Mouse (Mus musculus): ENCODE data around the gene Cnp.
A peak's percentile ranks its signal among the peaks of the same experiment; 100 is the strongest.
"Not testable (repeated sequence)": the region's sequence is repeated elsewhere in the genome, so short reads cannot be mapped to it uniquely, and the experiment has no call there.

Cnp gene

GRCm38 (mm10) chr11:100592346-100593046, 17.8 kb downstream of the Cnp start:
- no peak for DNase-seq

DNA sequence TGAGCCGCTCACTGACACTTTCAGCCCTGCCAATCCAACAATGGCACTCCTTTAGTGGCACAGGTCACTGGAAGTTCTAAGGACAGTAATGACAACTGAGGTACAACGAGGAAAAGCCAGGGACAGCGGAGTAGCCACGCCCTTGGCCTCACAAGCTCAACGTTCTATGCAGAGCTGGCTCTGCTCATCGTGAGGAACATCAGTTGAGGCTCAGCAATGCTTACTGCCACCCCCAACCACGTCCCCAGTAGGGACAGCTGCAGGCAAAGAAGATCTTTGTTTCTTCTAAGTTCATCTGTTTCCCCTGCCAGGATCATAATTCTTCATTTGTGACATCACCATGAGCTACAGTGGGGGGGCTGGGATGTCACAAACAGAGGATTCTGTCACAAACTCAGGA, 19.9 kb downstream of the Cnp start:
- no peak for DNase-seq

- no peak for DNase-seq
These were observed 20.8 kb downstream of the Cnp start for GRCm38 (mm10) chr11:100595533-100595932.

DNA sequence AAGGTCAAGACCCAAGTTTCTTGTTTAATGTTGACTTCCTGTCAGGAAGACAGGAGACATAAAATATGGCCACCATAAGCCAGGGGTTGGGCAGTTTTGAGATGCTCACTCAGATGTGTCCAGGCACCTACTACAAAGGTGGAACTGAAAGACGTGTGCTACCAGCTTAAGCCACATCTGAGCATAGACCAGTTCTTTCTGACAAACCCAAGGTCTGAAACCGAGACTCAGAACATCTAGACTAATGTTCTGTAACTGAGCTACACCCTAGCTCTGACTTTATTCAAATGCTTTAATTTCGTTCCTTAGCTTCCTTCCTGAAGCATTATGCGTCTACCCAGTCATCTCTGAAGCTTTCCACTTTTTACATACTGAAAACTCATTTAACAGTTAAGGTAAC, 23.4 kb downstream of the Cnp start:
- no peak for DNase-seq

DNA sequence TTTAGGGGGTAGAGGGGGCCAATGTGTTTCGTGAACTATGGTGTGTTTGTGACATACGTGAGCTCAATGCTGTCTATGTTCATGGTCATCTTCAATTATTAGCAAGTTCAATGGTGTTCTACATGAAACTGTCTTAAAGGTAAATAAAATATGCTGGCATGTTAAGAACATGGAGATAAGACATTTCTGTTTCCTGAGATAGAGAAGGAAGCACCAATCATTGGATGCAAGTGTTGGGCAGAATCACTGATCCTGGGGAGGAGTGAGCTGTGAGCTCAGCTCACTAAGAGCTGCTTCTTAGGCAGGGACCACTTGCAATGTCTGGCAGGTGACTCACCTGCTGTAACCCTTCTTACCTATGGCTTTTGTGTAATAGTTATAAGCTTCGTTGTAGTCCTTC, 26.7 kb downstream of the Cnp start:
- no peak for DNase-seq

DNA sequence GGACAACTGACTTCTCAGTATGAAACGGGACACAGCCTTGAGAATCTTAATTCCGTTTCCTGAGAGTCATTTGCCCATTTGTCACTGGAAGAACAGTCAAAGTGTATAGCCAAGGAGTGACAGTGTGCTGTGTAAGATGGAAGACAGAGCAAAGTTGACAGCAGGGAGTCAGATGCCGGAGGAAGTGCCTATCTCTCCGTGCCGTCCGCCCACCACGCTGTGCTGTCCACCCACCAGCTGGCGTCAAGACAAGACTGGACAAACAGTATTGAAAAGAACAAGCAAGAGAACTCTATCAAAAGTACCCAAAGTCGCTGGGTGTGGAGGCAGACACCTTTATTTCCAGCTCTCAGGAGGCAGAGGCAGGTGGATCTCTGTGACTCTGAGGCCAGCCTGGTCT, 28.5 kb downstream of the Cnp start:
- DNase-seq = no peak

- no peak for DNase-seq
These were observed 29.1 kb downstream of the Cnp start for GRCm38 (mm10) chr11:100603813-100604212.

GRCm38 (mm10) chr11:100604321-100605005, 29.8 kb downstream of the Cnp start:
- DNase-seq = no peak

- DNase-seq = no peak
These were observed 30.7 kb downstream of the Cnp start for GRCm38 (mm10) chr11:100605451-100605850.

DNA sequence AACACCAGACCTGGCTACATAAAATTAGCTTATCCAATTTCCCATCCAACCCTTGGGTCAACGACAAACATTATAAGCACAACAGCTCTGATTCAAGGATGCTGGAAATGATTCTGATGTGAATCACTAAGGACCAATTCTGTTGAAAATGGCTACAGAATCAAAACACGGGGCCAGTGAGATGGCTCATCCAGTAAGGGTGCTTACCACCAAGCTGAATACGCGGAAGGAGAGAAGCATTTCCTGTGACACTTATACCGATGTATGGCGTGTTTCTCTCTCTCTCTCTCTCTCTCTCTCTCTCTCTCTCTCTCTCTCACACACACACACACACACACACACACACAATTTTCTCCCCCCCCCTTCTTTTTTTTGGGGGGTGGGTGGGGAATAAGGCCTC, 32.4 kb downstream of the Cnp start:
- DNase-seq = no peak

DNA sequence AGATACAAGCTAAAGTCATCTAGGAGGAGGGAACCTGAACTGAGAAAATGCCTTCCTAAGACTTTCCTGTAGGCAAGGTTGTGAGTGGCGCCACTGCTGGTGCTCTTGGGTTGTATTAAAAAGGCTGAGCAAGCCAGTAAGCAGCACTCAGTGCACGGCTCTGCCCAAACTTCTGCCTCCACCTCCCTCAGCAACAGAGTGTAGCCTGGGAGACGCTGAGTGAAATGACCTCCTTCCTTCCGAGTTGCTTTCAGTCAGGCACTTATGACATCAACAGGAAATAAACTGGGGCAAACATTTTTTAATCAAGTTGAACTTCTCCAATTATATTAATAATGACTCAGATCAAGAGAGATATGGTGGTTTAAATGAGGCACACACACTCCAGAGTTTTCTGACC, 34.1 kb downstream of the Cnp start:
- no peak for DNase-seq

- DNase-seq = no peak
These were observed 34.8 kb downstream of the Cnp start for GRCm38 (mm10) chr11:100609355-100609996.

DNA sequence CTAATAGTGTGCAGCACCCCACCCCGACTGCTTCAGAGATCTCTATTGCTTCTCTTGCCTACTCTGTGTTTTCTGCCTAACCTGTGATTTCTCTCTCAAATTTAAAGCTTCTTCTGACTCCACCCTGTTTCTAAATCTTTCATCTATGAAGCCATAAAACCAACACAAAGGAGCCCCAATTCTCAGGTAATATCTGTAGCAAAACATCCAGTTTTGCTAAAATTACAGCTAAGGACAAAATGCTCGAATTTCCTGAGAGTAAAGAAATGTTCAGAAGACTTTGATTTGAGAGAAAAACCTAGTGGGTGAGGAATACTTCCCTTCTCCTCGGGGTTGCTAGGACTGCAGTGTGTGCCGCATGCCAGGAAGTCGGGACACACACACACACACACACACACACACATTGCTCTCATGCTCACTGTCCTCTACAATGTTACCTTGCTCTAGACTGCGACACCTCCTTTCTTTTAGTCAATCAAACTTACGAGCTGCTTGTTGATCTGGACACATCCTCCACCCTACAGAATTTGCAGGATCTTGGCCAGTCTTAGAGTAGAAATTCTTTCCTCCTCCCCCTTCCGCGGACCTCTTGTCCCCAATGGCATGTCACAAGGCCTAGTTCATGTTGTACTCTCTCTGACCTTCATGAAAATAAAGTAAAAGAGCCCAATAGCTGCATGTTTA, 35.4 kb downstream of the Cnp start:
- no peak for DNase-seq

- DNase-seq = no peak
These were observed 36.9 kb downstream of the Cnp start for GRCm38 (mm10) chr11:100611627-100612026.

DNA sequence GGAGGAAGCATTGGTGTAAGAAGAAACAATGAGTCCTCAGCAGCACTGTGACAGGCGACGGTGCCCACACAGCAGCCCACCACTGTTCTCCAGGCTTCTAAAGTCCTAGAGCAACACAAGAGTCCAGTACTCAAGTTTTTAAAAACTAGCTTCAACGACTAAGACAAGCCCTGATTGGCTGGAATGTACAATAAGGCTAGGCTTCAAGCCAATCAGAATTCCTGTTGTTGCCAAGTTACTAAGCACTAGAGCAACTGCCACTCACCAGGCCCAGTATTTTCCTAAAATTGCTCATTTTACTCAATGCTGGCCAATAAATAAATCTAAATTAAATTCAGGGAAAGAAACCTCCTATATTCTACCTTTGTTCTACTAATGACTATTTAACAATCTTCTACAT, 38.5 kb downstream of the Cnp start:
- DNase-seq = no peak

GRCm38 (mm10) chr11:100616332-100616731, 41.6 kb downstream of the Cnp start:
- DNase-seq = no peak

DNA sequence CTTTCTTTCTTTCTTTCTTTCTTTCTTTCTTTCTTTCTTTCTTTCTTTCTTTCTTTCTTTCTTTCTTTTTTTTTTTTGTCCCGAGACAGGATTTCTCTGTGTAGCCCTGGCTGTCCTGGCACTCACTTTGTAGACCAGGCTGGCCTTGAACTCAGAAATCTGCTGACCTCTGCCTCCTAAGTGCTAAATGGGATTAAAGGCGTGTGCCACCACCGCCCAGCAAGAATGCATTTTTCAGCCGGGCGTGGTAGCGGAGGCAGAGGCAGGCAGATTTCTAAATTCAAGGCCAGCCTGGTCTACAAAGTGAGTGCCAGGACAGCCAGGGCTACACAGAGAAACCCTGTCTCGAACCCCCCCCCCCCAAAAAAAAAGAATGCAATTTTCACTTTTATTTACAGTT, 42.1 kb downstream of the Cnp start:
- DNase-seq = not testable (repeated sequence)

DNA sequence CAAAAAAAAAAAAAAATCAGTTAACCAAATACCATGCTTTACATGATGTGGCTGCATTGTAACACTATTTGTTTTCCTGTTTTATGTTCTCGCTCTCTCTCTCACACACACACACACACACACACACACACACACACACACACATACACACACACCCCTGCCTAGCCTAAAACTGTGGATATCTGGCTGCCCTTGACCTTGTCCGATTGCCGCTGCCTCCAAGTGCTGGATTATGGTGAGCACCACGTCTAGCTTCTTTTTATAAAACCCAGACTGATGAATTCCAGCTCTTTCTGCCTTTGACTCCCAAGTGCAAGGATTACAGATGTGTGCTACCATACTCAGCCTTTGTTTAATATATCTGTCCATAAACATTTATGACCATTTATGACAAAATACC, 42.8 kb downstream of the Cnp start:
- no peak for DNase-seq

GRCm38 (mm10) chr11:100618761-100619484, 44.2 kb downstream of the Cnp start, which contains the start of gene Nkiras2:
TSS of gene Nkiras2 (plus strand) at chr11:100619244.
- DNase-seq = no peak

DNA sequence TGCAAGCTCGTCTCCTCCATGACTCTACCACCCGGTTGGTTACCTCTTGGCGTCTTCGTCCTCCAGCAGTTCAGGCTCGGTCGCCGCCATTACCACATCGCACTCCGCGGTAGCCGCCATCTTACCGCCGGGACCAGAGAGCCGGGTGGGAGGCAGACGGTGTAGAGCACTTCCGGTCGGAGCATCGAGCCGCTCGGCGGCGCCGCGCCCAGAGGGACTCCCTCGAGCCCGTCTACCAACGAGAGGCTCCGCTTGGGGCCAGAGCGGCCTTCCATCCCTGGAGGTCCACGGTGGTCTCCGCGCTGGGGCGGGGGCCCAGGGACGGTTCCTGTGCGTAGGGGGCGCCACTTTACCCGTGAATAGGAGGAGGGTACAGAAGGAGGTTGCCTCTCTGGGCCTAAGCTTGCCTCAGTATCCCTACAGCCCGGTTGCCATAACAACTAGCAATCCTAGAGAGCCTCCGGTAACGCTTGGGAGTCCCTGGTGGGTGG, 44.8 kb downstream of the Cnp start:
- DNase-seq = peak; percentile 97

DNA sequence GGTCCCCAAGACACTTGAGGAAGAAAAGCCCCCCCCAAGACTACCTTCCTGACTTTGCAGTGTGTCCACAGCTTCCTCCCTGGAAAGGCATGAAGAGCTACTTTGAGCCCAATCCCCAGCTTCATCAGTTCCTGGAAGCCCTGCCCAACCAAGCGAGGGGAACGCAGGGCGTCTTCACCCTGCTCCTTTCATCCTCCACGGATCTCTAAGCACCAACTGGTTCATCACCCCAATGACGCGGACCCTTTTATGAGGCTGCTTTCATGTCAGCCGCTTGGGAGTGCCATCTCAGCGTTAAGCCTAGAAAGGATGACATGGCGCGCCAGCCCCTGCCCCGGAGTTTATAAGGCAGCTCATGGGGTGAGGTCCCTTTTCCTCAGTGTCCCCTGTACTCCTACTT, 45.3 kb downstream of the Cnp start, which contains the start of gene Dnajc7:
Gene Dnajc7, minus strand, starts transcription at position 187 of the 400 bp plus-strand sequence.
- DNase-seq = no peak

DNA sequence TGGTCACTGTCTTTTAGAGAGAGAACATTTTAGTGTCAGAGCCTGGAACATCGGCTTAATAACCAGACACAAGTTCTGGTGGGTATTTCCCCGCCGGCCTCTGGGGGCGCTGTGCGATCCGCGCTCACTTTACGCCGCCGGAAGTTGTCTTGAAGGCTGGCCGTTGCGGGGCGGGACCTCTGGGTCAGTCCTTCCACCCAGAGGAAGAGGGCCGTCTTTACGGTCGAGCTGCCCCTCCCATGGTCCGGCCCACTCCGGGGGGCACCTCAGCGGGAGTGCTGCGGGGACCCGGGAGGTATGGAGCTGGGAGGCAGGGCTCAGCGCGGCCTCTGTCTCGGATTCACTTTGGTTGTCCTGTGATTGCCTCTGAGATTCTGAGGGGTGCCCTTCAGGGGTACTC, 48.0 kb downstream of the Cnp start:
- DNase-seq = peak; percentile 96

- no peak for DNase-seq
These were observed 49.2 kb downstream of the Cnp start for GRCm38 (mm10) chr11:100623867-100624266.

All from right cerebral cortex, adult 18-20 months (tissue).